Mouse (Mus musculus) liver, adult 2 months (tissue): Measurements from ENCODE around the gene Clasrp.

ENCODE experiments used
- CTCF ChIP-seq: fragments of 200-500 bp; IDR thresholded peaks from 2 replicates; pipeline ENCODE4 v1.5.1; 2011; ENCODE audit warnings: low read depth, low read length, control low read depth
- POLR2A ChIP-seq: fragments of 200-500 bp; IDR thresholded peaks from 2 replicates; pipeline ENCODE4 v1.6.1; 2011; ENCODE audit warnings: low read length, control low read depth; ENCODE audit not compliant: insufficient read depth; ENCODE audit errors: extremely low read depth

GRCm38 (mm10) chr7:19579751-19580150, 24.5 kb downstream of the Clasrp start:
- TF ChIP-seq CTCF (no peak), POLR2A (no peak)
